Mouse (Mus musculus) thymus, adult 2 months (tissue): ENCODE data around the gene Cnot1.

ENCODE experiments used
- CTCF ChIP-seq: fragments of 200-500 bp; IDR thresholded peaks from 2 replicates; pipeline ENCODE4 v1.5.1; 2012; ENCODE audit warnings: mild to moderate bottlenecking, control low read depth, low read length, moderate library complexity, borderline replicate concordance; ENCODE audit not compliant: control insufficient read depth, poor library complexity, insufficient read depth; ENCODE audit errors: extremely low read depth
- POLR2A ChIP-seq: fragments of 200-500 bp; IDR thresholded peaks from 2 replicates; pipeline ENCODE4 v1.6.1; 2012; ENCODE audit warnings: mild to moderate bottlenecking, low read length, control low read depth, moderate library complexity; ENCODE audit not compliant: control insufficient read depth, poor library complexity, insufficient read depth; ENCODE audit errors: extremely low read depth

DNA sequence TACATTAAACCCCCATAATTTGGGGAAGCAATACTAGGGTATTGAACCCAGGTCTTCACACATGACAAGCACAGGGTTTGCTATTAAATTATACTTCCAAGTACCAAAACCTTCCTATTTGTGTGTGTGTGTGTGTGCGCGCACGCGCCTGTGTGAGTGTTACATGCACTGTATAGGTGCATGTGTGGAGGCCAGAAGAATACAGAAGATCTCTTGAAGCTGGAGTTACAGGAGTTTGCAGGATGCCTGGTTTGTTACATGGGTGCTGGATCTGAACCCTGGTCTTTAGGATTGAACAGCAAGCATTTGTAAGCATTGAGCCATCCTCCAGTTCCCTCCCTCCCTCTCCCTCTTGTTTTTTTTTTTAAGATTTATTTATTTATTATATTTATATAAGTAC lies 32.0 kb upstream of the Cnot1 start:
- TF ChIP-seq CTCF: no peak
- TF ChIP-seq POLR2A: no peak
